Mouse (Mus musculus) cerebellum, adult 2 months (tissue): Measurements from ENCODE around the gene Tmem211.

ENCODE experiments used
- CTCF ChIP-seq: fragments of 200-500 bp; IDR thresholded peaks from 2 replicates; pipeline ENCODE4 v1.5.1; 2011; ENCODE audit warnings: low read depth, mild to moderate bottlenecking, control low read depth, low read length, moderate library complexity, borderline replicate concordance; ENCODE audit not compliant: insufficient read depth
- POLR2A ChIP-seq: fragments of 200-500 bp; IDR thresholded peaks from 2 replicates; pipeline ENCODE4 v1.6.1; 2011; ENCODE audit warnings: low read length, control low read depth, borderline replicate concordance; ENCODE audit not compliant: insufficient read depth

DNA sequence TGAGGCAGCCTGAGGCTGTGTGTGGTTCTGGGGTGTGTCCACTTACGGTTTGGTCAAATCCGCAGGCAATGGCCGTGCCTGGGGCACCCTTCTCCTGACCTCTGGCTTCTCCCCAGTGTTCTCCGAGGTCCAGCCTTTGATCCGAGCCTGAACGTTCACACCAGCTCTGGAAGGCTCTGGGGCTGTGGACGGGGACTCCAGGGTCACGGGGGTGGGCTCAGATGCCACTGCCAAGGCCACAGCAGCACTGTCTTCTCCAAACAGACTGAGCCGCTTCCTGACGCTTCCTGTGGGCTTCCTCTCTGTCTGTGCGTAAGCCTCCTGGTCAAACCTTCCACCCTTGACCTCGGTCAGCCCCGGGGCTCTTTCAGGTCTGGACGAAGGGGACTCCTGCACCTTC lies 36.2 kb upstream of the Tmem211 start:
- TF ChIP-seq CTCF (no peak), POLR2A (no peak)
